Mouse (Mus musculus) C2C12 (cell line): ENCODE measurements around the gene Lypla2.

ENCODE experiments used
- CEBPB ChIP-seq: IDR thresholded peaks from one replicate; pipeline ENCODE4 v1.6.1; 2011; ENCODE audit warnings: low read depth, mild to moderate bottlenecking, control low read depth, moderate library complexity
- CTCF ChIP-seq: IDR thresholded peaks from one replicate; pipeline ENCODE4 v1.5.1; 2011; ENCODE audit not compliant: control insufficient read depth, insufficient read depth, insufficient read length
- FOSL1 ChIP-seq: IDR thresholded peaks from one replicate; pipeline ENCODE4 v1.8.0; 2011; ENCODE audit warnings: mild to moderate bottlenecking, low read length; ENCODE audit not compliant: poor library complexity, insufficient read depth, severe bottlenecking
- MAX ChIP-seq: IDR thresholded peaks from one replicate; pipeline ENCODE4 v1.6.1; 2011; ENCODE audit warnings: mild to moderate bottlenecking, control low read depth
- MYOD1 ChIP-seq: IDR thresholded peaks from one replicate; pipeline ENCODE4 v1.6.1; 2011; ENCODE audit warnings: low read depth; ENCODE audit not compliant: control insufficient read depth, insufficient read length

DNA sequence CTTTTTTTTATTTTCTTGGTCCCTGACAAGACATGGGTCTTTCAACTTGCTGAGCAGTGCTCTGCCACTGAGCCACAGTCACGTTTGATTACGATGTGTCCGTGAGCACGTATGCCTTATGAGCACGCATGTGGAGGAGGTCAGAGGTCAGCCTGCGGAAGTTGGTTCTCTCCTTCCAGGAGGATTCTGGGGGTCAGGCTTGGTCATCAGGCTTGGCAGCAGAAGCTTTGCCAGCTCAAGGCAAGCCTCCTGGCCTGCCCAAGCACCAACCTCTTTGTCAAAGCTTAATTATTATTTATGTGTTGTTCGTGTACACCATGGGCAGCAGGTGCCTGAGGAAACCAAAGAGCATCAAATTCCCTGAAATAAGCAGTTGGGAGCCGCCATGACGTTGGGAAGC, 44.0 kb downstream of the Lypla2 start:
- TF ChIP-seq CTCF = no peak
- TF ChIP-seq CEBPB = no peak
- no peak for TF ChIP-seq MAX
- TF ChIP-seq FOSL1 = no peak
- no peak for TF ChIP-seq MYOD1
